Mouse (Mus musculus): ENCODE data around the gene Vopp1.

DNA sequence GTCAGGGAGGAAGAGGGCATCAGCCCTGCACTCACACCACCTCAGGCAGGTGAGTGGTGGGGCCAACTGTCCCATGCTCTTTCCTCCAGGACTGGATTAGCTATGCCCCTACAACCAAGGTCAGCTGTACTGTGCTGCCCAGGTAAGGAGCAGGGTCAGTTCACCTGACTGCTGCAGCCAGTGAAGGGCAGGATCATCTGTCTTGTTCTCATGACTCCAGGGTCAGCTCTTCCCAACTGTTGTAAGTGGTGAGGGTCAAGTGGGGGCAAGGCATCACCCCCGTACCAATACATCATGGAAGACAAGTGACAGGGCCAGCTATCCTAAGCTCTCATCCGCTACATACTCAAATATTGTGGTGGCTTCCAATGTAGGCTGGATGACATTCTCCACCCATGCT, 80.8 kb downstream of the Vopp1 start:
- TF ChIP-seq CTCF (IDR thresholded peaks at IDR 0.05; ENCODE audit: low read depth) (no peak), EP300 (IDR thresholded peaks at IDR 0.05; ENCODE audit: low read depth) (no peak)

Measured in heart, postnatal 0 days (tissue).